Mouse (Mus musculus) MN1 (cell line): Measurements from ENCODE around the gene Polr2e.
A peak's percentile ranks its signal among the peaks of the same experiment; 100 is the strongest.
"Not testable (repeated sequence)": the region's sequence is repeated elsewhere in the genome, so short reads cannot be mapped to it uniquely, and the experiment has no call there.

Source experiments
- DNase-seq: peaks from one replicate; pipeline ENCODE4 v3.0.0-alpha.2; 2016; ENCODE audit warnings: low spot score

The Polr2e gene

DNA sequence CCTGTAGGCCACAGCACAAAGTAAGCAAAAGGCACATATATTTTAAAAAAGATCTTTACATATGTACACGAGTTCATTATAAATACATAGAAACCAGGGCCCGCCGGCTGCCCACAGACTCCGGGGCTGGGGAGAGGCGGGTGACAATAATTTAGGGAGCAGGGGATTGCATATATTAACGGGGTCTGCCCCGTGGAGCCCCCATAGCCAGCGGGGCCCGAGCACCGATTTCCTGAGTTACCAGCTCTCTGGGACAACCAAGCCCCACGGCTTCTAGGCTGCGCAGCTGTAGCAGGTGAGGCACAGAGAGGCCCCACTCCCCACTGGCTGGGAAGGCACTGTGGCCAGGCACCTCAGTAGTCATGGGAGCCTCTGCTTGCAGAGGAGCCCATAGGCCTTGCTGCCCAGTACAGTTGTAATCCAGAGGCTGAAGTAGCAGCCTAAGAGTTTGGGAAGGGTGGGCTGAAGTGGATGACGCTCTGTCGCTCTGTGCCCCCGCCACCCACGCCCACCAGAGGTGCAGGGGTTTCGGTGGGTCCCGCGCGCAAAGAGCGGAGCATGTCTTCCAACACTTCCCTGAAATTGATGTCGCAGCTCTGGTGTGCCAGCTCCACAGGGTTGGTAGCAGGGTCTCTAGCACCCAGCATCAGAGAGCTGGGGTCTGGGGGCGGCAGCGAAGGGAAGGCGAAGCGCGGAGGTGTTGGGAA is 17.5 kb upstream of the Polr2e start:
- no peak for DNase-seq

DNA sequence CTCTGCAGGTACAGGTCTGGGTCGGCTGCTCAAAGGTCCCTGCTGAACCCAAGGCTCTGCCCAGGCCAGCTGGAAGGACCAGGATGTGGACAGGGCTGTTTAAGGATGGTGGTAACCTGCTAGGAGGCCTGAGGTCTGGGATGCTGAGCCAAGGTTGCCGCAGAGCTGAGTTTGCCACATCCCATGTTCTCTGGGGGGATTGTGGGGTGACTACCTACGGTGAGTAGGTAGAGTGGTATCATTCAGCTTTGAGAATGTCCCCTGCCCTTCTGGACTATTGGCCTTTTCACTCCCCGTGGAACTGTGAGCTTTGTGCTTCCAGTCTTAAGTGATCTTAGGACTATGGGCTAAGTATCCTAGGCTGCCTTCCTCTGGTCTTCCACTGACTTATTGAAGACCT is 16.9 kb upstream of the Polr2e start:
- no peak for DNase-seq

DNA sequence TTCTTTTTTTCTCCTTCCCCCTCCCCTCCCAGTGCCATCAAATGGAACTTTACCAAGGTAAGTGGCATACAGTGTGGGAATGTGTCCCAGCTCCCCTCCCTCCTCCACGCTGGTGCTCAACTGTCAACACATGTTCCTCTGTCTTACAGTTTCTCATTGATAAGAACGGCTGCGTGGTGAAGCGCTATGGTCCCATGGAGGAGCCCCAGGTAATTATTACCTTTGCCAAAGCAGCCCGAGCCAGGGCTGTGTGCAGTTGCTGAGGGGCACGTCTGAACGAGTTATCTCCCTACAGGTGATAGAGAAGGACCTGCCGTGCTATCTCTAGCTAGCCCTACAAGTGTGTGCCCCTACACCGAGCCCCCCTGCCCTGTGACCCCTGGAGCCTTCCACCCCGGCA is 16.3 kb upstream of the Polr2e start:
- no peak for DNase-seq

DNA sequence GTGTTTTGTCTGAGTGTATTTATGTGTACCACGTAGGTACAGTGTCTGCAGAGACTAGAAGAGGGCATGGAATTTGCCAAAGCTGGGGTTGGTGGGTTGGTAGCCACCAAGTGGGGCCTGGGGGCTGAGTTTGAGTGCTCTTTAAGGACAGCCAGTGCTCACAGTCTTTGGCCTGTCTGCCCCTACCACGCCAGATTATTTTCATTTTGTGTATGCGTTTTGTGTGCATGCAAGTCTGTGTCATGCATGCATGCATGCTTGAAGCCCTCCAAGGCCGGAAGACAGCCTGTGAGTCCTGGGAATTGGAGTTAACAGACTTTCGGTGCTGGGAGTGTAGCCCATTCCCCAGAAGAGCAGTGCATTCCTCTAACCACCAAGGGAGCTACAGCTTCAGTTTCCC is 15.8 kb upstream of the Polr2e start:
- no peak for DNase-seq

DNA sequence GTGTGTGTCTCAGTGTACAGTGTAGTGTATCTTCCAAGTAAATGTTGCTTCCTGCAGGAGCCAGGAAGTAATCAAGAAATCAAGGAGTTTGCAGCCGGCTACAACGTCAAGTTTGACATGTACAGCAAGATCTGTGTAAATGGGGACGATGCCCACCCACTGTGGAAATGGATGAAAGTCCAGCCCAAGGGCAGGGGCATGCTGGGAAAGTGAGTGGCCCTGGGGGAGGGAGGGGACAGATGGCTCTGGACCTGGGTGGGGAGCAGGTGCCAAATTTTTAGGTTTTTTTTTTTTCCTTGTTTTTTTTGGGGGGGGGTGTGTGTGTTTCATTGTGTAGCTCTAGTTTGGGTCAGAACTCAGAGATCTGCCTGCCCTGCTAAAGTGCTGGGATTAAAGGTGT is 15.3 kb upstream of the Polr2e start:
- DNase-seq: not testable (repeated sequence)

- peak; percentile 85 for DNase-seq
Measured at GRCm38 (mm10) chr10:80053831-80054815, 14.5 kb upstream of the Polr2e start.

DNA sequence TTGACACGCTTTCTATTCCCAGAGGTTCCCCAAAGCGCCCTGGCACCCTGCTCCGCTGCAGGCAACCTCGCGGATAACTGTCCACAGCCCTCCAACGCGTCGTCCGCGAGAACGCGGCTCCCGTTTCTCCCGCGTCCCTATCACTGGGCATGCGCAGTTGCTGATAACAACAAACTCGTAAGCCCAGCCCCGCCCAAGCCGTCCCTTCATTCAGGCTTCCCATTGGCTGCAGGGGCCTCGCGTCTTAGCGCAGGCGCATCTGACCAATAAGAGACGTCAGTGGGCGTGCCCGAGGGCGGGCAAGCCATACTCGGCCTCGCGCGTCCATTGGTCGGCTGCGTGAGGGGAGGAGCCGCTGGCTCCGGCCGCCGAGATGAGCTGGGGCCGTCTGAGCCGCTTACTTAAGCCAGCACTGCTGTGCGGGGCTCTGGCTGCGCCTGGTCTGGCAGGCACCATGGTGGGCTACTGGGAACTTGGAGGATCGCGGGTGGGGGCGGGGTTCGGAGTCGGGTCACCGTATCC is 13.7 kb upstream of the Polr2e start:
- peak; percentile 100 for DNase-seq

DNA sequence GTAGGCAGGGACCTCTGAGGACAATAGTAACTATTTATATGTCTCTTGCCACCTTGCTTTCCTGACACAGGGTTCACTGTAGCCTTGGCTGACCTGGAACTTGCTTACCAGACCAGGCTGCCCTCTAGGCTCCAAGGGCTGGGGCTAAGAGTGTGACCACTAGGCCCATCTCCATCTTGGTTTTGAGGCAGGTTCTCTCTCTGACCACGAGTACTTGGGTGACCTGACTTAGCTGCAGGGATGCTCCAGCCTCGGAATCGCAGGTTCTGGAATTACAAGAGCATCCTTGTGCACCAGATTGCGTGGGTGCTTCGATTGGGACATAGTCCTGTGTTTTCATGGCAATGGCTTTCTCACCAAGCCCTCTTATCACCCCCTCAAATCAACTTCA is 12.8 kb upstream of the Polr2e start:
- no peak for DNase-seq

GRCm38 (mm10) chr10:80051618-80052373 is 12.2 kb upstream of the Polr2e start:
- DNase-seq: peak; percentile 49

DNA sequence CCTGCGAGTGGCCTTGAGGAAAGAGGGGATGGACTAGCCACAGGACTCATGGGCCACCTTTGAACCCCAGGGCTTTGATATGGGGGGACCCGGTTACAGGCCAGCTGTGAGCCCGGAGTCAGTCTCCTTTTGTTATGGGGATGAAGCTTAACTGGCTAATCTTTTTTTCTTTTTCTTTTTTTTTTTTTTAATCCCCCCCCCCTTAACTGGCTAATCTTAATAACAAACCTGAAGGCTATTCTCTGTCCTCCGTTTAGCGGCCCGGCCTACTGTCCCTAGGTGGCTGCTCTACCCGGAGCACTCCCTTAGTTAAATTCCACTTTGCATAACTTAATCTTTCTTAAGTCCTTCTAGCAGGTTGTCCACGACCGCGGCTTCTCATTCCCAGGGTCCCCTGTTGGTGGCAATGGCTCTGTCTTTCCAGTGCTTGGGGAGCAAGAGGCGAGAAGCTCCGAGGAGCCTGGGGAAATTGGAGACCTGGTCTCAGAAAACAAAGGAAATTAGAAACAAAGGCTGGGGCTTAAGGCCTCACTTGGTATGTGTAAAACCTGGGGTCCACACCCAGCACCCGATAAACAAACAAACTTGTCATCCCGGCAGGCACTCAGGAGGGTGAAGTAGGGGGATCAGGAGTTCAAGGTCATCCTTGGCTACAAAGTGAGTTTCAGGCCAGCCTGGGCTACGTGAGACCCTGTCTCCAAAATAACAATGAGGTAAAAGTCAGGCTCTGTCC is 11.5 kb upstream of the Polr2e start:
- DNase-seq: no peak

DNA sequence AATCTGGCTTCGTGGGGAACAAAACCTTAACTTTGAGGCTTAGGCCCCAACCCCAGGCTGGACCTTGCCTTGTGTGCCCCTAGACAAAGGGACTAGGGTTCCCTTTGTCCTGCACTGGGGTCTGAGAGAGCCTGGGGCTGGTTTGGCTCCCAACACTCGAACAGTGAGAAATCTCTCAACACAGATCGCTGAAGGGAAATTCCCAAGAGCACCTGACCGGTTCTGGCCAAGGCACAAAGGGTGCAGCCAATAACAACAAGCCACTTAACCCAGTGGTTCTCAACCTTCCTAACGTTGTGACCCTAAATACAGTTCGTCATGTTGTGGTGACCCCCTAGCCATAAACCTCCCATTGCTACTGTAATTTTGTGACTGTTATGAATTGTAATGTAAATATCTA is 10.6 kb upstream of the Polr2e start:
- no peak for DNase-seq

- no peak for DNase-seq
Measured at GRCm38 (mm10) chr10:80048834-80049233, 9.2 kb upstream of the Polr2e start.

DNA sequence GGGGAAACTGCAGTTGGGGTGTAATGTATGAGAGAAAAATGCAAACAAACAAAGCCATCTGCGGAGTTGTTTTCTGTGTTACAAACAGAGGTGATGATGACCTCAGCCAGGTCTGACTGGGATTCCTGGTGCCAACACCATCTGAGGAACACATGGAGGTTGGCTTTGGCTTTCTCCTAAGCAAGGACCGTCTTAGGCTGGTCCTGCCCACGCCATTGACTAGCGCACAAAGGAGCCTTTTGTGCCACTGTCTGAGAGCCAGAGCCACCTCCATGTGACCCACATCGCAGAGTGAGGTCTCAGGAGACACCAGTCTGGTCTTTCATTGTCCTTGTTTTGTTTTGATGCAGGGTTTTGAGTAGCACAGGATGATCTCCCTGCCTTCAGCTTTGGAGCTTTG is 8.8 kb upstream of the Polr2e start:
- no peak for DNase-seq

GRCm38 (mm10) chr10:80047041-80047565 is 7.5 kb upstream of the Polr2e start, which contains the start of gene Gpx4:
Gene Gpx4, plus strand, starts transcription at chr10:80047166.
- no peak for DNase-seq

GRCm38 (mm10) chr10:80045766-80046165 is 6.2 kb upstream of the Polr2e start:
- DNase-seq: no peak

- not testable (repeated sequence) for DNase-seq
Measured at GRCm38 (mm10) chr10:80045364-80045763, 5.8 kb upstream of the Polr2e start.

DNA sequence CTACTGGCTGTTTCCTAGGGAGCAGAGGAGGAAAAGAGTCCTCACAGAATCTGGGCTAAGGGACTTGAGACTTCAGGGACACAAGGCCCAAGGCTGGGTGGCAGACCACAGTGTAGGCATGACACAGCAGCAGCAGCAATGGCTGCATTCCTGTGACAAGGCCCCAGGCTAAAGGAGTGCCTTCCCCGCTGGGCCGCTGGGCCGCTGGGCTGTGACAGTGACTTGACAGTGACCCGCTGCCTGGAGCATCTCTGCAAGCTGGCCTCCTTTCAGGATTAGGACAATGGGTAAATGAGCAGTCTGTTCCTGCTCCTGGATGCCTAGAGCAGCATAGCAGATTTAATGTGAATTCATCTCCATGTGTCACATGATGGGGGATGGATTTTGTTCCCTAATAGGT is 4.5 kb upstream of the Polr2e start:
- no peak for DNase-seq

DNA sequence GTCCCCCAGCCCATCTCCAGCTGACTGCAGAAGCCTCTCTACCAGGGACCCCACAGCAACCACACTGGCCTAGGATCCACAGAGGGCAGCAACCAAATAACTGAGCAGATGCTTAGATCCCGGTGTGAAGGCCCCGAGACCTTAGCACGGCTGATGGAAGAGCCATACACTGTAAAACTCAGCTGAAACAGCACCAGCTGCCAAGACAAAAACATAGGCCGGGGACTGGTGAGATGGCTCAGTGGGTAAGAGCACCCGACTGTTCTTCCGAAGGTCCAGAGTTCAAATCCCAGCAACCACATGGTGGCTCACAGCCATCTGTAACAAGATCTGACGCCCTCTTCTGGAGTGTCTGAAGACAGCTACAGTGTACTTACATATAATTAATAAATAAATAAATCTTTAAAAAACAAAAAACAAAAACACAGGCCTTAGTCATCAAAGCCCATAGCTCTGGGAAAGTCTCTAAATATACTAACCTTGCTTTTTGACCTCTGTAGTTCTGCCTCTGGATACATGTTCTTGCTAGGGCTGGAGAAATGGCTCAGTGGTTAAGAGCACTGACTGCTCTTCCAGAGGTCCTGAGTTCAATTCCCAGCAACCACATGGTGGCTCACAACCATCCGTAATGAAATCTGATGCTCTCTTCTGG is 1.9 kb upstream of the Polr2e start:
- DNase-seq: not testable (repeated sequence)

- peak; percentile 75 for DNase-seq
Measured at GRCm38 (mm10) chr10:80036832-80037231, 2.8 kb downstream of the Polr2e start.

GRCm38 (mm10) chr10:80035686-80036085 is 3.9 kb downstream of the Polr2e start:
- DNase-seq: no peak

- DNase-seq: peak; percentile 66
Measured at GRCm38 (mm10) chr10:80035148-80035547, 4.4 kb downstream of the Polr2e start.
